8 mouse cellular contexts compared by ENCODE assay signal in the genomic region with DNA sequence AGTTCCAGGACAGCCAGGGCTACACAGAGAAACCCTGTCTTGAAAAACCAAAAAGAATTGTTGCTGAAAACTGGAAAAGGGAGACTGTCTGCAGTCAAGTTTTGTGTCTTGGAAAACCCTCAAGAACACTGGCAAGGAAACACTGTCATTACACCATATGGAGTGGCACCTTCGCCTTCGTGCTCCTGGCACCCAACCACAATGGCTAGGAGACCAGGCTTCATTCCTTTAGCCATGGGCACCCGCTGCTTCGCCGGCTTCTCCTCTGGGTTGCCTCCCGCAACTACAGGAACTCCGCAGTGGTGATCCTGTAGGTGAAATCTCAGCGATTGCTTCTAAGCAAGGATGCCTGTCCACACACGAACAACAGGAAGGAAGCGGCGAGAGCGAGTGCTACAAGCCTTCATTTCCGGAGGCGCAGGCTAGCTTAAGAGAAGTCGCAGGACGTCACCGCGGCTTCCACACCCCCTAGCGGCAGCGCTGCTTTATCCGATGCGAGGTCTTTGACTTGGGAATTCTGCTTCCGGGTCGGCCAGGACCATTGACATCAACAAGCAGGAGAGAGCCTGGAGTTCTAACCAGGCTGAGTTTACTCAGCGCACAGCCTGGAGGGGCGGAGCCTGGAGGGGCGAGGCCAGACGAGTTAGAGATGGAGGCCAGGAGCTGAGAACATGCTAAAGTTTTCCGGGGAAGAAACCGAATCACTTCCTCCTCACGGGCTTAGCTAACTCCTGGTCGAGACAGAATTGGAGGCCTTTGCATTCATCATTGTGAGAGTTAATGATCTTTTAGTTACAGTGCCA. TPM values are rescaled to one million over a fixed set of nuclear protein-coding genes. Genes with fewer than 3 reads are reported as not detected.
DNase-seq lines count a peak whose midpoint lies in the region; ATAC-seq and TF ChIP-seq lines count a peak whose summit lies in the region.

No protein-coding gene starts in this region.

- H3K36me3 ChIP-seq in ES-E14 (ENCODE audit: control insufficient read depth, insufficient read depth, low read length, poor library complexity, severe bottlenecking) = no peaks in the 10 kb centered on the region
- H3K36me3 ChIP-seq in forebrain, embryonic 15.5 days = no peaks in the 10 kb centered on the region

- DNase-seq in ES-E14 (ENCODE audit: low read depth, low spot score) = peak; percentile 99
- peak; percentile 92 for DNase-seq in cerebellum, adult 11-12 months
- peak; percentile 93 for DNase-seq in heart, postnatal 25 days (ENCODE audit: low spot score)
- DNase-seq in layer of hippocampus, adult 18-20 months (ENCODE audit: low spot score in 2 of 2) = peak; percentile 93 to 98
- DNase-seq in lung, adult 2 months = peak; percentile 94
- peak; percentile 86 to 89 for DNase-seq in thymus, adult 18-20 months

- intact Hi-C loops in heart, postnatal 25 days (cut with DNase I) = loop anchor here (2.0 to 5.0 kb wide), 4 partner anchors 38 to 188 kb away; partner anchors contain the start of genes Copg1 and Hmces

- peak; percentile 98 for ATAC-seq in forebrain, embryonic 15.5 days (replicated peaks)
- ATAC-seq in neutrophil, adult 5-6 weeks (ENCODE audit: extremely low read depth, insufficient number of reproducible peaks, low FRiP score, poor library complexity, severe bottlenecking) = peak; percentile 94

- peak overlapping the region; percentile 73 to 89 for H3K4me3 ChIP-seq in ES-E14 (ENCODE audit: insufficient read depth in 1 of 2, low read depth in 1 of 2, low read length in 2 of 2, poor library complexity in 1 of 2, severe bottlenecking in 1 of 2)
- H3K4me3 ChIP-seq in forebrain, embryonic 15.5 days = peak overlapping the region; percentile 46
- peak overlapping the region; percentile 62 for H3K4me3 ChIP-seq in lung, adult 2 months (replicated peaks; ENCODE audit: extremely low read depth, low read depth, low read length)

- 3% methylated on average over 32 of the region's 32 CpGs for WGBS in forebrain, embryonic 15.5 days
- under 1% methylated on average over 32 of the region's 32 CpGs for whole genome bisulfite sequencing in lung, adult 2 months

- peak overlapping the region; percentile 91 for H3K27ac ChIP-seq in ES-E14 (ENCODE audit: insufficient read depth, low read depth, low read length, poor library complexity, severe bottlenecking)
- peak overlapping the region; percentile 92 for H3K27ac ChIP-seq in forebrain, embryonic 15.5 days (replicated peaks)

- H3K4me1 ChIP-seq in ES-E14 (ENCODE audit: control insufficient read depth in 2 of 2, insufficient read depth in 2 of 2, low read length in 2 of 2, poor library complexity in 1 of 2) = no peaks in the 10 kb centered on the region
- H3K4me1 ChIP-seq in forebrain, embryonic 15.5 days = peaks cover 11% of the 10 kb centered on the region
- no peaks in the 10 kb centered on the region for H3K4me1 ChIP-seq in lung, adult 2 months (ENCODE audit: control insufficient read depth, insufficient read depth, low read length)

- TF ChIP-seq CTCF in lung, adult 2 months (IDR thresholded peaks at IDR 0.05; ENCODE audit: insufficient read depth, low read length) = peak; percentile 84

- H3K9me3 ChIP-seq in ES-E14 (ENCODE audit: control insufficient read depth, insufficient read depth, low read depth, low read length) = no peaks in the 10 kb centered on the region
- H3K9me3 ChIP-seq in forebrain, embryonic 15.5 days = no peaks in the 10 kb centered on the region

- H3K27me3 ChIP-seq in forebrain, embryonic 15.5 days = peaks cover 7% of the 10 kb centered on the region; the same call in 1 of the 2 replicates

- H3K4me2 ChIP-seq in forebrain, embryonic 15.5 days (replicated peaks) = peak overlapping the region; percentile 60

- peak; percentile 65; the same call in 1 of the 2 replicates for TF ChIP-seq POLR2A in lung, adult 2 months (IDR thresholded peaks at IDR 0.05; ENCODE audit: borderline replicate concordance, extremely low read depth, low read depth, low read length)

- H3K9ac ChIP-seq in ES-E14 (ENCODE audit: insufficient read depth, low read depth, low read length, poor library complexity, severe bottlenecking) = peak overlapping the region; percentile 98
- H3K9ac ChIP-seq in forebrain, embryonic 15.5 days (replicated peaks) = peak overlapping the region; percentile 63

- in situ Hi-C loops in ES-E14 (cut with MboI; ENCODE audit: low sequenced_read_pairs in 2 of 2, unreplicated experiment in 2 of 2) = no loop called here

TF ChIP-seq in ES-E14, 5 proteins besides CTCF, POLR2A, EP300 and RAD21:
- TF ChIP-seq HCFC1 (IDR thresholded peaks at IDR 0.05; ENCODE audit: borderline replicate concordance, insufficient read depth, low read length) (peak; percentile 77), CHD2 (IDR thresholded peaks at IDR 0.05; ENCODE audit: low read depth, low read length) (no peak)

RNA-seq across cellular contexts. Expression of gene Rpn1, which starts 9.3 kb away (rescaled TPM):
- total RNA-seq in ES-E14 (2012; rRNA removed) = 376 and 602 TPM in 2 replicates
- polyA plus RNA-seq in forebrain, embryonic 15.5 days (2015; fragmentation: Nextera tagmentation; extraction: Ambion mirVana) = 246 and 262 TPM in 2 replicates
- 100 to 1,000 TPM in 1 of 2 experiments, 10 to 100 TPM in 1; 95.7 to 115 TPM for total RNA-seq in heart, postnatal 25 days (2021)
- total RNA-seq in layer of hippocampus, adult 18-20 months (2021) = 100 to 1,000 TPM; 169 to 184 TPM
- 127 and 179 TPM in 2 replicates for polyA plus RNA-seq in lung, adult 2 months (2012; rRNA removed)
- total RNA-seq in neutrophil, adult 5-6 weeks (2017) = 56.1 and 60.4 TPM in 2 replicates

RNA-seq across cellular contexts. Expression of gene Rab7, which starts 29.9 kb away (rescaled TPM):
- 31.2 and 56.2 TPM in 2 replicates for total RNA-seq in ES-E14 (2012; rRNA removed)
- 295 and 302 TPM in 2 replicates for polyA plus RNA-seq in forebrain, embryonic 15.5 days (2015; fragmentation: Nextera tagmentation; extraction: Ambion mirVana)
- 100 to 1,000 TPM; 292 to 305 TPM for total RNA-seq in heart, postnatal 25 days (2021)
- total RNA-seq in layer of hippocampus, adult 18-20 months (2021) = 100 to 1,000 TPM; 322 to 329 TPM
- 160 and 241 TPM in 2 replicates for polyA plus RNA-seq in lung, adult 2 months (2012; rRNA removed)
- 148 and 159 TPM in 2 replicates for total RNA-seq in neutrophil, adult 5-6 weeks (2017)

Comparison
In these comparisons a context has a peak if more than half of its experiments do, and no peak if none do; other contexts are left out.
1. Peak in every context shown above with its lines: DNase-seq, ATAC-seq, H3K4me3 ChIP-seq and H3K27ac ChIP-seq.